Mouse (Mus musculus) urinary bladder, adult 18-20 months (tissue): Measurements from ENCODE around the gene Phf12.
A peak's percentile ranks its signal among the peaks of the same experiment; 100 is the strongest.

Source experiments
- DNase-seq, 2 experiments: peaks; one replicate each; pipeline ENCODE4 v3.0.0; 2022; ENCODE audit warnings: low spot score in 2 of 2, mixed read lengths in 2 of 2

Gene Phf12

DNA sequence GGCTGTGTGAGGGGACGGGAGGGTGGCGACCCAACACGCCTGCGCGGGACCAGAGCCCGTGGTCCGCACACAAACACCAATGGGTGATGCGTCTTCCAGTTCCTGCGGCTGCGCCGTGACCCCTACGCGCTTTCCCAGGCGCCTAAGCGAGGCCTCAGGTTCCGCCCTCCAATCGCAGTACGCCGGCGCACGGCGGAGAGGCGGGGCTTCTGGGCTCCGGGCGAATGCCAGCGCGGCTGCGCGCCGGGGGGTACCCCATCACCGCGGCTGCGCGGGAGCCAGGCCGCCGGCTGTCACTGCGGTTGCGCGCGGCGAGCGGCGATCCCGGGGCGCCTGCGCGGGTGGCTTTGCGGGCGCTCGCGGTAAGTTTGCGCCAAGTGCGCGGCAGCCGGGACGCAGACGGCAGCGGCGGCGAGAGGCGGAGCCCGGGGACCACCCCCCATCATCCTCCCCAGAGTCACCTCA, at the start of gene Phf12:
Gene Phf12 (plus strand): TSS at position 314 of the 465 bp plus-strand sequence.
- DNase-seq = peak; percentile 99

GRCm38 (mm10) chr11:77934111-77934521, 48.4 kb upstream of the Phf12 start:
- no peak for DNase-seq

GRCm38 (mm10) chr11:77934568-77935311, 47.8 kb upstream of the Phf12 start:
- DNase-seq = no peak

DNA sequence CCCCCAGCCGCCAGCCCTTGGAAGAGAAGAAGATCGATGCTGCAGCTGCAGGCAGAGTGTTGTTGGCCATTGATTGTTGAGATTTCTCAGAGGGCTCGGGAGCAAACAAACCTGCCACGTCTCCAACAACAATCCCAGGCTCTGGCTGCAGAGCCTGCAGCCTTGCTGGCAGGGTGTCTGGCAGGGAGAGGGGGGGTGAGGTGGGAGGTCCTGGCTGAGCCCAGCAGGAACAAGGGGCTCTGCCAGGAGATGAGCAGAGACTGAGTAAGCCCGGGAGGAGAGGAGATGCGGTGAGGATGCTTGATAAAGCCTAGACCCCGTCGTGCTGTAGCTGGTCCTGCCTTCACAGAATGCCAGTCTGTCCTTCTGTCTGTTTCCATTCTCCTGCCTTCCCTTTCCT, 45.7 kb upstream of the Phf12 start:
- no peak for DNase-seq

DNA sequence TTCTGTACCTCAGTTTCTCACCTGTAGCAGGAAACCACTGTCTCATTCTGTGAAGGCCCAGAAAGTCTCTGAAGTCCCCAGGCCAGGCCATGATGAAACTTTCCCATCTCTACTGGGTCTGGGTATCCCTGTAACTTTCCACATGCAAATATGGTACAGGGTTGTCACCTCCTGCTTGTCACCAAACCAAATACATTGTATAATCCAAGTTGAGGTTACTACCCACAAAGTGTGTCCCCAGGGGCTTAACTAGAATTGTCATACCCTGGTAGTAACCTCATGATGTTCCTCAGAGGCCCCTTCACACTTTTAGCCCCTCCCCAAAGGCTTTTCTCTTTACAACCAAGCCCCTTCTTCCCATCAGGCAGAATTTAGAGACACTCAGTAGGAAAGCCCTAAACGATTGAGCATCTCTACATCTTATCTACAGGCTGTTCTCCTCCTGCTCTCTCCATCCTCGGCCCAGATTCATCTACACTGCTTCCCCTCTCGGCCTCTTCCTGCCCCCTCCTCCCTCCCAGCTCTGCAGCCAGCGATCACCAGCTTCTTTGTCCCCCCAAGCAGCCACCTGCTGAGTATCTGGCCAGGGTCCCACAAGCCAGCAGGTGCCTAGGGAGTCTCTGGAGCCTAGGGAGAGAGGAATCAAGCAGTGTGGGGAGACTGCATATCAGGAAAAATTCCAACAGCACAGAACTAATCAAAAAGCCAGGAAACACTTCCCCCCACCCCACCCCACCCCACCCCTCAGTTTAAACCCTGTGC, 44.7 kb upstream of the Phf12 start:
- DNase-seq = no peak

DNA sequence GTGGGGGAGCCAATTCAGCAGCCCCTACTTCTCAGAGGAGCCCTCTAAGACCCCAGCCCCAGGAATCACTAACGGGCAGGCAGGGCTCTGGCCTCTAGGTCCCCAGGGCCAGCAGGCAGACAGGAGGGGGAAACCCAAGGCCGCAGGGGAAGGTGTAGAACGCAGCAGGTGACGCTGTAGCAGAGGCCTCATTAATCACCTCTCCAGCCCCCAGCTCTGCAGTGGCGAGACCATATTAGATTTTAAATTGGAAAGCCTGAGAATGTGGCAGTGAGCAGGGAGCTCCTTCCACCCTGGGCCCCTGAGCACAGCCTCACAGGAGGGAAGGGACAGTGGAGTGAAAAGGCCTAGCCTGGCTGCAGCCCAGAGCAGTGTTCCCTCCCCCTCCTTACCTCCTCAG, 40.3 kb upstream of the Phf12 start:
- no peak for DNase-seq

DNA sequence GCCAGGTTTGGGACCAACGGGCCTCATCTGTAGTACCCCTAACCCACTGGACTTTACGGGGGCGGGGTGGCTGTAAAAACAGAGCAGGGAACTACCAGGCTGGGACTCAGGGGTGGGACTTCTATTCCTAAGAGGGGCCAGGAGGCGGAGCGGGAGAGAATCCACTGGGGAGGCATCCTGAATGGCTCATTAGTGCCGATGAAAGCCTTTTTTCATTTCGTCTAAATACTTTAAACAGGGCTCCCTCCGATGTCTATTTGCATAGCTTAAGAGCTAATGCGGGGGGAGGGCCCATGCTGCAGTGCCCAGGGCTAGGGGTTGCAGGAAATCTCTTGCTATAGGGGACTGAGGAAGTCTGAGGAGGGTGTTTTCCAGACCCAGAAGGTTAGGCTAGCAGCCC, 34.7 kb upstream of the Phf12 start:
- DNase-seq = no peak

DNA sequence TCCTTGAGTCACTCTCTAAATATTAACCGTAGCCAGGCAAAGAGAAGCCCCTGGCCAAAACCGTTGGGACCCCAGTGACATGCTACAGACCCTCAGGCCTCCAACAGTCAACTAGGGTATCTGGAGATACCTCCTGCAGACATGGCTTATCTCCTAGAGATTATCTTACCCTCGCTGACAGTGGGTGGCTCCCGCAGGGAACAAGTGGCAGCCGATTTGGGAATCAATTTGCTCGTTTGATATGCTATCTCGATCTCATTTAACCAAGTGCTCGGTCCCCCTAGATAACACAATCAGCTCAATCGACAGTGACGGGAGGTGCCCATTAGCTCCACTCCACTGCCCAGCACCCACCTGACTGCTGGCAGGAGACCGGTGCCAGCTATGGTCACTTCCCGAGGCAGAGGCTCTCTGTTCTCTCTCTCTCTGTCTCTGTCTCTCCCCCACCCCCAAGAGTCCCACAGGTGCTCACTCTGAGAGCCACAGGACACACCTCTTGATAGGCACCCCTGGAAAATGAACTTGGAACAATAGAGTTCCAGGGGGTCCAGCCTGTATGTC, 32.3 kb upstream of the Phf12 start:
- no peak for DNase-seq

- DNase-seq = no peak
Observed at GRCm38 (mm10) chr11:77950797-77951228, 31.7 kb upstream of the Phf12 start.

- DNase-seq = no peak
Observed at GRCm38 (mm10) chr11:77953671-77954070, 28.9 kb upstream of the Phf12 start.

GRCm38 (mm10) chr11:77956428-77956827, 26.1 kb upstream of the Phf12 start:
- DNase-seq = no peak

- no peak for DNase-seq
Observed at GRCm38 (mm10) chr11:77958268-77958667, 24.3 kb upstream of the Phf12 start.

DNA sequence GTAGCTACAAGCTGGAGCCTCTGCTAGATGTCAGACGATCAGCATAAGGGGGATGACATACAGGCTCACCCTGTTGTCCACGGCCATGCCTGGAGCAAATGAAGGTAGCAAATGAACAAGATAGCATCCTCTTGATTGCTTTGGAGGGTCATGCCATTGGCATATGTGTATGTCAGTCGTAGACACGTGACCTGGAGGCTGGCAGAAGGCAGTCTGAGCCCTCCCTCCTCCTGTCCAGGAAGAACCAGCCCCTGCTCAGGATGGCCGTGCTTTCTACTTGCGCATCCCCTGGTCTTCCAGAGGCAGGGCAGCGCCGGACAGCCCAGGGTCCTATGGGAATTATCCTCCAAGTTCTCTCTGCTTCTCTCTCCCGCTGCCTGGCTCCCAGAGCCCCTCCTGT, 23.6 kb upstream of the Phf12 start:
- DNase-seq = no peak

- DNase-seq = no peak
Observed at GRCm38 (mm10) chr11:77960199-77960598, 22.4 kb upstream of the Phf12 start.

GRCm38 (mm10) chr11:77960898-77961297, 21.7 kb upstream of the Phf12 start:
- no peak for DNase-seq

DNA sequence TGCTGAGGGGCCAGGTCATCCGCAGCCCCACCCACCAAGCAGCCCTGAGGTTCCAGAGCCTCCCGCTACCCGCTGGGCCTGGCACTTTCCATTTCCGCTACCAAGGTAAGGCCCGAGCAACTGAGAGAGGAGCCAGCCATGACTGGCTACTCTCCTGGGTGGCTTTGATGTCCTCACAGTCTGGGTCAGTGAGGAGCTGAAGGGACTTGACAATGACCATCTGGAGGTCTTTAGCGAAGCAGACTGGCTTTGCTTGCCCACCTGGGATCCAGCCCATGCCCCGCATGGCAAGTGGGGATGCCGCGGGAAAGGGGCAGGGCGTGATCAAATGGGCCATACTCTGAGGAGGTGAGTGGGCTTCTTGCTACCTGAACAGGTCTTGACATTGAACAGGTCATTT, 19.6 kb upstream of the Phf12 start:
- DNase-seq = no peak

GRCm38 (mm10) chr11:77964415-77965095, 18.0 kb upstream of the Phf12 start:
- no peak for DNase-seq

DNA sequence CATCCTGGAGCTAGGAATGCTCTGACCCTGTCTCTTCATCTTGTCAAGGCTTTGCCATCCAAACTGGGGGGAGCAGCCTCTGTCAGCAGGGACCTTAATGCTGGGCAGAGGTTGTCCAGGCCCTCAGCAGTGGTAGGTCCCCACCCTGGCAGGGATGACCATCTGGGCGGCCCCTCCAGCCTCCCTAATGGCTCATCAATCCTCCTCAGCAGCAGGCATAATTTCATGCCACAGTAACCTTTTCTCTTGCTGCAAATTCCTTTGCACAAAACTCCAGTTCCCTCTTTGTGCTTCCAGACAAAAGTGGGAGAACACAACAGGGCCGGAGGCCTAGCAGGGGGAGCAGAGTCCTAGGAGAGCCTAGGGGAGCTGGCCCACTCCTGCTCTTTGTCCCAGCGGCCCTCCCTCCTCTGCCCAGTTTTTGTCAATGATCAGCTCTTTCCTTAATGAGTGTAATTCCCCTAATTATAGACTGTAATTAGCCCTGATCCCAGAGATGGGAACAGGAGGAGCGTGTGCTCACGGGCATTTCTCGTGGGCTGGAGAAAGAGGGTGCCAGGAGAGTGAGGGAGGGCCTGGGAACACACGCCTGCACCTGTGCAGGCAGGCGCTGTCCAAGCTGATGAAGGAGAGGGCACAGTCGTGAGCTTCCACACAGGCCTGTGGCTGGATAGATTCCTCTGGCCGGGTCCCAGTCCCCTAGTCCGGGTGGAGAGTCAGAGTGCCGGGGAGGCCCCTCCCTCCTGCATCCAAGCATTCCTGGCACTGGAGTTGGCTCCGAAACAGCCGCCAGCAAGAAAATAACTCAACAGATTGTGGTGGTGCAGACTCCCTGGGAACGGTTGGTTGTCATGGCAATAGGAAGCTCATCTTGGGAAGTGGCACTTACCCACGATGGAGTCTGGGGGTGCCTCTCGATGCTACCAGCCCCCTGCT, 17.2 kb upstream of the Phf12 start:
- no peak for DNase-seq

GRCm38 (mm10) chr11:77966037-77966391, 16.5 kb upstream of the Phf12 start:
- DNase-seq = no peak

DNA sequence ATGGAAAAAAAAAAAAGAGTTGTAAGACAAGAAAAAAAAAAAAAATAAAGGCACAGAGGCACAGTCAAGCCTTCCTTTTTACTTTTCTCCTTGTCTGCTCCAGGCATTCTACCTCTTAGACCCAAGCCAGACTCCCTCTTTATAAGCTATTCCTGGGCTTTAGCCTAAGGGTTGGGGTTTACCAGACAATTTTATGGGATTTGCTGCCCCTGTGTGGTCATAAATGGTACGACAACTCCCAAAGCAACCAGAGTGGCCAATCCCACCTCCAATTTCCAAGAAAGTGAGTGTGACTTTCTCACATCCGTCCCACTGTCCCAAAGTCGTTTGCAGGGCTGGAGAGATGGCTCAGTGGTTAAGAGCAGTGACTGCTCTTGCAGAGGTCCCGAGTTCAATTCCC, 15.4 kb upstream of the Phf12 start:
- peak; percentile 41 to 69 for DNase-seq

- no peak for DNase-seq
Observed at GRCm38 (mm10) chr11:77968786-77969185, 13.8 kb upstream of the Phf12 start.
